Mouse (Mus musculus) cerebellum, adult (tissue): ENCODE results near the gene Zfp318.

Source experiments
- ATAC-seq: cut with Nextera tagmentation; 2 replicates; pipeline ENCODE4 v1.9.2; 2017; ENCODE audit warnings: mild to moderate bottlenecking, moderate library complexity, mixed read lengths; ENCODE audit not compliant: insufficient number of reproducible peaks, low FRiP score, low TSS enrichment

Zfp318 gene

DNA sequence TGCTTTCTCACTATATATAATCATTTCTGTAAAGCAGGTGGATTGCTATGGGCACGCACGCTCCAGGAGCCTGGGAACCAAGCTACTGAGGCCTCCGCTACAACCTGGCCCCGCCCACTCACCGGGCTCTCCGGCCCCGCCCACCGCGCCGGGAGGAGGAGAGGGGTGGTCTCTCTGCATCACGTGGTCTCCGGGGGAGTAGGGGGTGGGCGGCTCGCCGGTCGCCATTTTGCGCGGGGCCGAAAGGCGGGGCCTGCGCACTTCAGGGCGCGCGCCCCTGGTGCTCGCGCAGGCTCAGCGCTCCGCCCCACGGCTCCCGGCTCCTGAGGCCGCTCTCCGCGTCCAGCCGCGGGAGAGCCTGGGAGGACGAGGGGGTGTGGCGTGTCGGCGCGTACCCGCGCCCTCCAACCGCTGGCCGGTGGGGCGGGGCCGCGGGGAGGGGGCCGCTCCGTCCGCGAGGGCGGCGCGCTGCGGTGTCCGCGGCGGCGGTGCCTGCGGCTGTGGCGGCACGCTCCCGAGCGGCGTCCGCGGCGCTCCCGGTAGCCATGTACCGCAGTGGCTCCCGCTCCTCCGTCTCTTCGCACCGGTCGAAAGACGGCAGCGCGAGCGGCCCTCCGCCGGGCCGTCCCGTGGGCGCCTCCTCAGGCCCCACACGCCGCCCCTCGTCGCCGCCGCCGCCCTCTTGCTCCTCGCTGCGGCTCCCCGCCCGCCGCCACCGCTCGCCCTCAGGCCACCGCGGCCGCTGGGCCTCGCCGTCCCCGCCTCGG is at the start of gene Zfp318:
TSS of gene Zfp318 (plus strand) at position 438 of the 767 bp plus-strand sequence.
- peak; percentile 96 for ATAC-seq

- no peak for ATAC-seq
Observed at GRCm38 (mm10) chr17:46336475-46336874, 47.1 kb upstream of the Zfp318 start.

DNA sequence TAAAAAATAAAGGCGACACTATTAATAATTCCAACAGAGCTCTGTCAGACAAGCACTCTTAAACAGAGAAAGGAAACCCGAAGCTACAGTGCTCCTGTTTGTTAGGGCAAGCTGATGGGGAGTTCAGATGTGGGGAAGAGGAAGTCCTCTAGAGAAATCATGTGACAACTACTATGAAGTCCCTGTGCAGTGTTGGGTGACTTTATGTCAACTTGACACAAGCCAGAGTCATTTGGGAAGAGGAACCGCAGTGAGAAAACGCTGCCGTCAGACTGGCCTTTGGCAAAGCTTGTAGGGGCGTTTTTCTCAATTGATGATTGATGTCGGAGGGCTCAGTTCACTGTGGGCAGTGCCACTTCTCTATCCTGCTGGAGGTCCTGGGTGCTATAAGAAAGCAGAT is 42.3 kb upstream of the Zfp318 start:
- no peak for ATAC-seq

- ATAC-seq: no peak
Observed at GRCm38 (mm10) chr17:46351026-46351700, 32.4 kb upstream of the Zfp318 start.

DNA sequence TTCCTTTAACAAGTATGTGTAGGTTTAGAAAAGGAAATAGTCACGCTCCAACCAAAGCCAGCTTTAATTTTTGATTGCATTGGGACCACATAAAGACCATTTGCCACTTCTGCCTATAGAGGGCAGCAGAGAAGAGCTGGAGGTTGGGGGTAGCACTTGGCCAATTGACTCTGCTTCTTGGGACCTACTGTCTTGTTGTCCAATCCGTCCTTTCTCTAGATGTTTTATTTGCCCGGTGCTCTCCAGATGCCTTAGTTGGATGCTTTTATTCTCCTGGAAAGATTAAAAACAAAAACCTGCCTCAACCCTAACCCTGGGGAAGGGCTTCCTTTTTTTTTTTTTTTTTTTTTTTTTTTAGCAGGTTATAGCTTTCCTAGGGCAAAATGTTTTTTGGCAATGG is 11.7 kb upstream of the Zfp318 start:
- ATAC-seq: no peak

GRCm38 (mm10) chr17:46378564-46378963 is 5.0 kb upstream of the Zfp318 start:
- ATAC-seq: no peak

DNA sequence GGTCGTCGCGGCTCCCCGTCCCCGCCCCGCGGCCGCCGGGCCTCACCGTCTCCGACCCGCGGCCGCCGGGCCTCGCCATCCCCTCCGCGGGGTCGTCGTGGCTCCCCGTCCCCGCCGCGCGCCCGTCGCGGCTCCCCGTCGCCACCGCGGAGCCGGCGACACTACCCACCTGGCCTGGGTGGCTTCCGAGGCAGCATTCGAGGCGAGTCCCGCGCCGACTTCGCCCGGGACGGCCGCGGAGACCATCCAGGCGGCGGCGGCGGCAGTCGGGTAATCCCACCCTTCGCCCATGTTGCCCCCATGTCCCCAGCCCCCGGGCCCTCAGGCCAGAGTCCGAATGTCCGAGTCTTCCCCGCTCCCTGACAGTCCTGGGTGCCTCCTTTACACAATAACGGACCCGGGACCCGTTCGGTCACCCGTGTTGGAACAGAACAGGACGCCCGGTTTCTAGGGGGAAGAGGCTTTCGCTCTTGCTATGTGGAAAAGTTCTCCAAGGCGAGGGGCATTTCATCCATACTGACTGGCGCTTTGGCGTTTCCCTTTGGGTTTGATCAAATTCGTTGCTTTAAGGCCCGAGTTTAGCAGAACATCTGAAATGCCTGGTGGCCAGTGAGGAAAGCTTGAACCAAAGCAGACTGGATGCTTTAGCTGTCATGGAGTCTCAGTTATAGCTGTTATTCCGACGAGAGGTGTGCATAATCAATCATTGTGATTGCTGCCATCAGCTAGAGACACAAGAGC is 700 bp downstream of the Zfp318 start:
- peak; percentile 23; the same call in 1 of the 2 replicates for ATAC-seq

GRCm38 (mm10) chr17:46388200-46388599 is 4.7 kb downstream of the Zfp318 start:
- no peak for ATAC-seq

DNA sequence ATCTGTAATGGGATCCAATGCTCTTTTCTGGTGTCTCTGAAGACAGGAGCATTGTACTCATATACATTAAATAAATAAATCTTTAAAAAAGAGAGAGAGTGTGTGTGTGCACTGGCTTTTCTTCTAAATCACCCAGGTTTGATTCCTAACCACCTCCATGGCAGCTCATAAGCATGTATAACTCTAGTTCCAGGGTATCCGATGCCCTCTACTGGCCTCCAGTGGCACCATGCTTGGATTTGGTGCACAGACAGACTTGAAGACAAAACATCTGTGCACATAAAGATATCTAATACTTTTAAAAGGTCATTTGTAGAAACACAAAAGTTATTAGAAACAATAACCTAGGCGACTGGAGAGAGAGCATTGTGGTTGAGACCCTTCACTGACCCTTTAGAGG is 9.5 kb downstream of the Zfp318 start:
- ATAC-seq: no peak

DNA sequence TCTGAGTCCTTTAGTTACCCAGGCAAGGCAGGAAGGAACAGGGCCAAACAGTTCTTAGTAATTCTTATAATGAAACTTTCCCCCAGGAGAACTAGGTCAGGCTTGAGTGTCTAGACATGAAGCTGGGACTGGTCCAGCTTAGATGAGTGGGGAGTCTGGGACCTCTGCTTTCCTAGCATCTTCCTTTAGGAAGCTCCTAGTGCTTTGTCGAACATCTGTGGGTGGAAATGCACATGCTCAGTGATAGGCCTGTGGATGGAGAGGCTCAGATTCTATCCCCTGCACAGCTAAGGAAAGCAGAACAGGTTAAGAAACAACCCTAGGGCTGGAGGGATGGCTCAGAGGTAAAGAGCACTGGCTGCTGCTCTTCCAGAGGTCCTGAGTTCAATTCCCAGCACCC is 11.1 kb downstream of the Zfp318 start:
- no peak for ATAC-seq

DNA sequence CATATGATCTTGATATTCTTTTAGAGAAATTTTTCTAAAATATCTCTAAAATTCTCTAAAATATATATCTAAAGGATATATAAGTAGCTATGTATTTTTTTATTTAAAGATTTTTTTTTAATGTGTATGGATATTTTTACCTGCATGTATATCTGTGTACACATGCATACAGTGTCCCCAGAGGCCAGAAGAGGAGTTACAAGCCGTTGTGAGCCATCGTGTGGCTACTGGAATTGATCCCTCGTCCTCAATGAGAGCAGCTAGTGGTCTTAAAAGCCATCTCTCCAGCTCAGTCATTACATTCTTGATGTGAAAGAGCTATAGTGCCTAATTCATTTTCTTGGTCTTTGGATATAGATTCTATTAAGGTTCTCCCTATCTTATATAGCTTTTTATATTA is 24.9 kb downstream of the Zfp318 start:
- no peak for ATAC-seq

DNA sequence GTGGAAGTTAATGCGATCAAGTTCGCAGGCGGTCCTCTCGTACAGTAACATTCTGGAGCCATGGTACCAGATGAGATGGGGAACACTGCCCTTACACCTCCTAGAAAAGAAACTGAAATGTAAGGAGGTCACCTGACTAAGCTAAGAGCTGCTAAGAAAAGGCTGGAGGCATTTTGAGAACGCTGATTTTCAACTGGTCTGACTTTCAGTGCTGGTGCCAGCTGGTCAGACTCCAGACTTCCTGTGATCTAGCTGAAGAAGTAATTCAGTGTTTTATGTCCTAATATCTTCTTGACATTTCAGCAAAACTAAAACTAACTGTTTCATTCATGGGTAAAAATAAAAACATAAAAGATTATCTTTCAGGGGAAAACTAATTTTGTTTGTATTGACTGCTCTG is 35.1 kb downstream of the Zfp318 start:
- ATAC-seq: no peak

DNA sequence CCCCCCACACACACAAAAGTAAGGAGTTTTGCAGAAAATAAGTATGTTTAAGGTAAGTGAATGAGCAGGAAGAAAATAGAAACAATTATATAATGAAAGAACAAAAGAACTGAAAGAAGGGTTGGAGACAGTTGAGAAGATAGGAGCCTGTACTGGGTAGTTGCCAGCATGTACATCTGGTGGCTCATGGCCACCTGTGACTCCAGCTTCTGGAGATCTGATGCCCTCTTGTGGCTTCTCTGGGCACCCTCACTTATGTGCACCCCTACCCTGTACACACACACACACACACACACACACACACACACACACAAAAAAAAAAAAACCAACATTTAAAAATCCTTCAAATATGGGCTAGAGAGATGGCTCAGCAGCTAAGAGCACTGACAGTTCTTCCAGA is 36.2 kb downstream of the Zfp318 start:
- no peak for ATAC-seq

- ATAC-seq: no peak
Observed at GRCm38 (mm10) chr17:46426496-46426895, 43.0 kb downstream of the Zfp318 start.

- no peak for ATAC-seq
Observed at GRCm38 (mm10) chr17:46428761-46429414, 45.4 kb downstream of the Zfp318 start, which contains the start of gene Crip3. Gene Crip3, plus strand, starts transcription at chr17:46428926.

GRCm38 (mm10) chr17:46433627-46434026 is 50.1 kb downstream of the Zfp318 start:
- ATAC-seq: no peak

GRCm38 (mm10) chr17:46436672-46437366 is 53.3 kb downstream of the Zfp318 start:
- 0 out of 2 replicates have a peak, but pooled peaks have one; percentile 61 for ATAC-seq

GRCm38 (mm10) chr17:46438298-46438873 is 54.9 kb downstream of the Zfp318 start, which contains the start of gene Slc22a7:
Gene Slc22a7, minus strand, starts transcription at chr17:46438457.
- ATAC-seq: no peak

DNA sequence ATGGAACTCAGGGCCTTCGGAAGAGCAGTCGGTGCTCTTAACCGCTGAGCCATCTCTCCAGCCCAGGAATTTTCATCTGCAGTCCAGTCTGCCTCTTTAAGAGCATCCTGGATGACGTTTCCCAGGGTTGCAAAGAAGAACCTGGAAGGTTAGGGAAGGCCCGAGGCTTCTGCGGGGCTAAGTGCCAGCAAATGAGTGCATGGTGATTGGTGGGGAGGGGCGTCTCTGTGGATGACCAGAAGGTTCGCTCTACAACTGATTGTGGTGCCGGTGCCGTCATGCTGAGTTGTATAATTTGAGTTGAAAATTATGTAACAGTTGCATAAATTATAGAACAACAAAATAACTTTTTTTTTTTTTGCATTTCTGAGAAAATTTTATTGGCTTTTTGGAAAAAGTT is 55.6 kb downstream of the Zfp318 start:
- ATAC-seq: no peak
